Mouse (Mus musculus) limb, embryonic 12.5 days (tissue): ENCODE results near the gene Gsn. TPM values are rescaled to one million over a fixed set of nuclear protein-coding genes. Genes with fewer than 3 reads are reported as not detected.

Source experiments
- ATAC-seq: fragments of 200-750 bp; cut with Nextera tagmentation; 2 replicates; pipeline ENCODE4 v1.8.0; 2017; ENCODE audit warnings: low read depth, moderate TSS enrichment; ENCODE audit not compliant: insufficient number of reproducible peaks, insufficient read depth, low FRiP score, low TSS enrichment
- H3K27ac ChIP-seq: fragments of 300-500 bp; sonication (generic); 2 replicates; pipeline ENCODE4 v1.5.1; 2016; ENCODE audit warnings: mild to moderate bottlenecking, moderate library complexity
- H3K27me3 ChIP-seq: fragments of 300-500 bp; sonication (generic); 2 replicates; pipeline ENCODE4 v1.6.1; 2016; ENCODE audit warnings: mild to moderate bottlenecking, moderate library complexity
- H3K36me3 ChIP-seq: fragments of 300-500 bp; sonication (generic); 2 replicates; pipeline ENCODE4 v1.6.1; 2016; ENCODE audit warnings: mild to moderate bottlenecking, moderate library complexity
- H3K4me1 ChIP-seq: fragments of 300-500 bp; sonication (generic); replicated peaks from 2 replicates; pipeline ENCODE4 v1.6.1; 2016
- H3K4me2 ChIP-seq: fragments of 300-500 bp; sonication (generic); 2 replicates; pipeline ENCODE4 v1.6.1; 2016; ENCODE audit warnings: mild to moderate bottlenecking, moderate library complexity
- H3K4me3 ChIP-seq: fragments of 300-500 bp; sonication (generic); replicated peaks from 2 replicates; pipeline ENCODE4 v1.5.1; 2016; ENCODE audit warnings: mild to moderate bottlenecking
- H3K9ac ChIP-seq: fragments of 300-500 bp; sonication (generic); replicated peaks from 2 replicates; pipeline ENCODE4 v1.6.1; 2016; ENCODE audit warnings: mild to moderate bottlenecking, moderate library complexity
- H3K9me3 ChIP-seq: fragments of 300-500 bp; sonication (generic); 2 replicates; pipeline ENCODE4 v1.6.1; 2016; ENCODE audit warnings: mild to moderate bottlenecking, moderate library complexity
- WGBS: fragments of 180-500 bp; shearing (Covaris S2); methylation state at CpG from one replicate; pipeline ENCODE4 v1.1.7; 2016; 5-methylcytosine and 5-hydroxymethylcytosine counted together
- polyA plus RNA-seq: library from polyadenylated mRNA; unstranded; fragments of >200 nt; fragmentation: Nextera tagmentation; extraction: Ambion mirVana; gene quantifications from 2 replicates; pipeline ENCODE4 v1.2.1, GENCODE M21; 2016

The Gsn gene
- polyA plus RNA-seq, 1 experiment from 2014 or later: 45.2 TPM

GRCm38 (mm10) chr2:35297703-35298332, 41.6 kb downstream of the Gsn start:
- no peak overlapping the region for H3K4me2 ChIP-seq
- H3K27ac ChIP-seq: no peak overlapping the region
- 26% methylated on average over 15 of the region's 15 CpGs for WGBS
- ATAC-seq: peak; percentile 48; the same call in 1 of the 2 replicates
- H3K27me3 ChIP-seq: peaks cover 18% of the 10 kb centered on the region
- no peaks in the 10 kb centered on the region for H3K36me3 ChIP-seq
- H3K9me3 ChIP-seq: no peaks in the 10 kb centered on the region
- H3K4me1 ChIP-seq: peaks cover 3% of the 10 kb centered on the region; the same call in 1 of the 2 replicates
- H3K4me3 ChIP-seq: no peak overlapping the region
- H3K9ac ChIP-seq: no peak overlapping the region

- no peak for ATAC-seq
- H3K4me3 ChIP-seq: no peak overlapping the region
- H3K36me3 ChIP-seq: no peaks in the 10 kb centered on the region
- peaks cover 18% of the 10 kb centered on the region for H3K27me3 ChIP-seq
- no peak overlapping the region for H3K27ac ChIP-seq
- no peaks in the 10 kb centered on the region for H3K9me3 ChIP-seq
- 92% methylated on average over 2 of the region's 2 CpGs for WGBS
- no peak overlapping the region for H3K9ac ChIP-seq
- H3K4me2 ChIP-seq: no peak overlapping the region
- peaks cover 3% of the 10 kb centered on the region; the same call in 1 of the 2 replicates for H3K4me1 ChIP-seq
These were observed 43.3 kb downstream of the Gsn start for GRCm38 (mm10) chr2:35299437-35299836.

- Histone ChIP-seq H3K27ac (no peak overlapping the region), H3K27me3 (0 out of 2 replicates have a peak, but pooled peaks cover 6% of the 10 kb centered on the region), H3K4me2 (no peak overlapping the region), H3K4me1 (peaks cover 3% of the 10 kb centered on the region; the same call in 1 of the 2 replicates), H3K9me3 (no peaks in the 10 kb centered on the region), H3K9ac (no peak overlapping the region), H3K36me3 (no peaks in the 10 kb centered on the region), H3K4me3 (no peak overlapping the region)
- ATAC-seq: no peak
- 83% methylated on average over 13 of the region's 13 CpGs for WGBS
These were observed 46.1 kb downstream of the Gsn start for GRCm38 (mm10) chr2:35302049-35302885.

GRCm38 (mm10) chr2:35308166-35308565, 52.0 kb downstream of the Gsn start:
- H3K4me1 ChIP-seq: no peaks in the 10 kb centered on the region
- no peaks in the 10 kb centered on the region for H3K27me3 ChIP-seq
- 45% methylated on average over 1 of the region's 1 CpGs for WGBS
- no peak overlapping the region for H3K4me3 ChIP-seq
- H3K9me3 ChIP-seq: no peaks in the 10 kb centered on the region
- ATAC-seq: no peak
- H3K4me2 ChIP-seq: no peak overlapping the region
- H3K36me3 ChIP-seq: 0 out of 2 replicates have a peak, but pooled peaks cover 4% of the 10 kb centered on the region
- H3K9ac ChIP-seq: no peak overlapping the region
- H3K27ac ChIP-seq: no peak overlapping the region

- 84% methylated on average over 4 of the region's 4 CpGs for WGBS
- Histone ChIP-seq H3K27ac (no peak overlapping the region), H3K36me3 (0 out of 2 replicates have a peak, but pooled peaks cover 4% of the 10 kb centered on the region), H3K27me3 (no peaks in the 10 kb centered on the region), H3K4me2 (no peak overlapping the region), H3K4me3 (no peak overlapping the region), H3K9ac (no peak overlapping the region), H3K4me1 (peaks cover 13% of the 10 kb centered on the region), H3K9me3 (no peaks in the 10 kb centered on the region)
- no peak for ATAC-seq
These were observed 53.8 kb downstream of the Gsn start for GRCm38 (mm10) chr2:35309906-35310493.

GRCm38 (mm10) chr2:35314300-35314699, 58.1 kb downstream of the Gsn start:
- no peaks in the 10 kb centered on the region for H3K36me3 ChIP-seq
- H3K9me3 ChIP-seq: no peaks in the 10 kb centered on the region
- H3K4me2 ChIP-seq: no peak overlapping the region
- H3K27ac ChIP-seq: no peak overlapping the region
- ATAC-seq: no peak
- H3K4me1 ChIP-seq: peaks cover 13% of the 10 kb centered on the region
- no peaks in the 10 kb centered on the region for H3K27me3 ChIP-seq
- WGBS: 56% methylated on average over 3 of the region's 3 CpGs
- H3K9ac ChIP-seq: no peak overlapping the region
- no peak overlapping the region for H3K4me3 ChIP-seq

GRCm38 (mm10) chr2:35317604-35318003, 61.4 kb downstream of the Gsn start:
- Histone ChIP-seq H3K9me3 (no peaks in the 10 kb centered on the region), H3K4me1 (peaks cover 13% of the 10 kb centered on the region), H3K27me3 (no peaks in the 10 kb centered on the region; the same call in 1 of the 2 replicates), H3K9ac (no peak overlapping the region), H3K4me2 (no peak overlapping the region), H3K36me3 (0 out of 2 replicates have a peak, but pooled peaks cover 3% of the 10 kb centered on the region), H3K4me3 (no peak overlapping the region), H3K27ac (no peak overlapping the region)
- 86% methylated on average over 4 of the region's 4 CpGs for WGBS
- no peak for ATAC-seq

GRCm38 (mm10) chr2:35318405-35318804, 62.2 kb downstream of the Gsn start:
- Histone ChIP-seq H3K4me2 (no peak overlapping the region), H3K9me3 (no peaks in the 10 kb centered on the region), H3K27me3 (no peaks in the 10 kb centered on the region; the same call in 1 of the 2 replicates), H3K36me3 (0 out of 2 replicates have a peak, but pooled peaks cover 3% of the 10 kb centered on the region), H3K9ac (no peak overlapping the region), H3K27ac (no peak overlapping the region), H3K4me1 (peaks cover 11% of the 10 kb centered on the region), H3K4me3 (no peak overlapping the region)
- no peak for ATAC-seq
- 88% methylated on average over 12 of the region's 12 CpGs for WGBS

GRCm38 (mm10) chr2:35320399-35320798, 64.2 kb downstream of the Gsn start:
- H3K9ac ChIP-seq: no peak overlapping the region
- no peak overlapping the region for H3K4me3 ChIP-seq
- 0 out of 2 replicates have a peak, but pooled peaks cover 3% of the 10 kb centered on the region for H3K36me3 ChIP-seq
- H3K4me2 ChIP-seq: no peak overlapping the region
- 89% methylated on average over 15 of the region's 15 CpGs for WGBS
- no peak overlapping the region for H3K27ac ChIP-seq
- no peaks in the 10 kb centered on the region for H3K4me1 ChIP-seq
- no peaks in the 10 kb centered on the region; the same call in 1 of the 2 replicates for H3K27me3 ChIP-seq
- H3K9me3 ChIP-seq: no peaks in the 10 kb centered on the region
- no peak for ATAC-seq

GRCm38 (mm10) chr2:35322404-35323164, 66.4 kb downstream of the Gsn start:
- Histone ChIP-seq H3K27ac (no peak overlapping the region), H3K27me3 (peaks cover 2% of the 10 kb centered on the region; the same call in 1 of the 2 replicates), H3K36me3 (0 out of 2 replicates have a peak, but pooled peaks cover 3% of the 10 kb centered on the region), H3K4me1 (no peaks in the 10 kb centered on the region), H3K4me2 (no peak overlapping the region), H3K9me3 (no peaks in the 10 kb centered on the region), H3K9ac (no peak overlapping the region), H3K4me3 (no peak overlapping the region)
- WGBS: 79% methylated on average over 10 of the region's 10 CpGs
- no peak for ATAC-seq
